Mouse (Mus musculus) myocyte (in vitro differentiated cells): ENCODE measurements at regions not wholly inside any gene's neighbourhood (a gene's known extent, or its start where the extent isn't known, plus 50 kb on each side); places are given as distances from the start of the nearest gene placed in this dataset.

ENCODE experiments used
- H3K27me3 ChIP-seq: one replicate; pipeline ENCODE4 v1.6.1; 2011; ENCODE audit not compliant: control insufficient read depth, insufficient read depth, insufficient read length
- H3K36me3 ChIP-seq: one replicate; pipeline ENCODE4 v1.6.1; 2011; ENCODE audit not compliant: control insufficient read depth, insufficient read depth
- H3K4me2 ChIP-seq: one replicate; pipeline ENCODE4 v1.6.1; 2011; ENCODE audit warnings: low read depth, control low read depth
- H3K4me3 ChIP-seq: one replicate; pipeline ENCODE4 v1.5.1; 2011; ENCODE audit warnings: mild to moderate bottlenecking, control low read depth, moderate library complexity
- H3K79me2 ChIP-seq: one replicate; pipeline ENCODE4 v1.6.1; 2011; ENCODE audit not compliant: control insufficient read depth, insufficient read depth
- H3ac ChIP-seq: one replicate; pipeline ENCODE4 v1.6.1; 2011; ENCODE audit not compliant: control insufficient read depth, insufficient read length
- CEBPB ChIP-seq: IDR thresholded peaks from 2 replicates; pipeline ENCODE4 v1.6.1; 2011; ENCODE audit warnings: mild to moderate bottlenecking, moderate library complexity; ENCODE audit not compliant: poor library complexity, insufficient read depth, severe bottlenecking
- E2F4 ChIP-seq: IDR thresholded peaks from one replicate; pipeline ENCODE4 v1.6.1; 2011; ENCODE audit warnings: mild to moderate bottlenecking, control low read depth, moderate library complexity; ENCODE audit not compliant: insufficient read depth
- MAX ChIP-seq: IDR thresholded peaks from one replicate; pipeline ENCODE4 v1.6.1; 2011; ENCODE audit warnings: low read depth, mild to moderate bottlenecking, control low read depth
- MYOD1 ChIP-seq, 3 experiments: IDR thresholded peaks; one replicate each; pipeline ENCODE4 v1.6.1; 2011; ENCODE audit warnings: control low read depth in 2 of 3, low read depth in 2 of 3, mild to moderate bottlenecking in 2 of 3, moderate library complexity in 1 of 3; ENCODE audit not compliant: insufficient read length in 2 of 3, control insufficient read depth in 1 of 3
- MYOG ChIP-seq, 3 experiments: IDR thresholded peaks; one replicate each; pipeline ENCODE4 v1.6.1; 2011; ENCODE audit warnings: control low read depth in 2 of 3, low read depth in 2 of 3, mild to moderate bottlenecking in 2 of 3; ENCODE audit not compliant: insufficient read length in 2 of 3, control insufficient read depth in 1 of 3, insufficient read depth in 1 of 3
- POLR2A ChIP-seq: IDR thresholded peaks from one replicate; pipeline ENCODE4 v1.6.1; 2011; ENCODE audit warnings: low read depth, mild to moderate bottlenecking, control low read depth, moderate library complexity; ENCODE audit not compliant: insufficient read length
- POLR2AphosphoS2 ChIP-seq: IDR thresholded peaks from one replicate; pipeline ENCODE4 v1.6.1; 2011; ENCODE audit warnings: low read depth, control low read depth; ENCODE audit not compliant: insufficient read length
- REST ChIP-seq: IDR thresholded peaks from one replicate; pipeline ENCODE4 v1.6.1; 2011; ENCODE audit warnings: mild to moderate bottlenecking, control low read depth, moderate library complexity; ENCODE audit not compliant: insufficient read depth, insufficient read length
- SRF ChIP-seq: IDR thresholded peaks from one replicate; pipeline ENCODE4 v1.6.1; 2011; ENCODE audit warnings: low read depth; ENCODE audit not compliant: control insufficient read depth, insufficient read length
- TCF12 ChIP-seq: IDR thresholded peaks from one replicate; pipeline ENCODE4 v1.6.1; 2011; ENCODE audit warnings: mild to moderate bottlenecking, control low read depth; ENCODE audit not compliant: poor library complexity, insufficient read depth, severe bottlenecking
- TCF3 ChIP-seq: IDR thresholded peaks from one replicate; pipeline ENCODE4 v1.6.1; 2011; ENCODE audit warnings: low read depth, control low read depth; ENCODE audit not compliant: insufficient read length
- USF1 ChIP-seq: IDR thresholded peaks from one replicate; pipeline ENCODE4 v1.6.1; 2011; ENCODE audit warnings: low read depth, mild to moderate bottlenecking, control low read depth, moderate library complexity

- H3K36me3 ChIP-seq = no peaks in the 10 kb centered on the region
- H3K4me3 ChIP-seq = no peak overlapping the region
- no peaks in the 10 kb centered on the region for H3K79me2 ChIP-seq
- peak overlapping the region; percentile 58 for H3K4me2 ChIP-seq
- H3ac ChIP-seq = no peak overlapping the region
- no peak for TF ChIP-seq POLR2A
- no peak for TF ChIP-seq TCF3
- no peak for TF ChIP-seq POLR2AphosphoS2
- TF ChIP-seq USF1 = no peak
- TF ChIP-seq E2F4 = no peak
- TF ChIP-seq CEBPB = no peak
- TF ChIP-seq MAX = peak; percentile 83
- TF ChIP-seq MYOD1 (IDR thresholded peaks at IDR 0.05; ENCODE audit: control insufficient read depth in 1 of 3, insufficient read length in 2 of 3, low read depth in 2 of 3) = peak in 1 of 3 experiments; percentile 54
- no peak for TF ChIP-seq REST
- no peak for TF ChIP-seq SRF
- no peaks in the 10 kb centered on the region for H3K27me3 ChIP-seq
Observed at GRCm38 (mm10) chr1:92712366-92712765, 63.7 kb upstream of the Otos start.

- no peaks in the 10 kb centered on the region for H3K36me3 ChIP-seq
- no peaks in the 10 kb centered on the region for H3K27me3 ChIP-seq
- TF ChIP-seq CEBPB = no peak
- TF ChIP-seq MYOG (IDR thresholded peaks at IDR 0.05; ENCODE audit: control insufficient read depth in 1 of 3, insufficient read depth in 1 of 3, insufficient read length in 2 of 3, low read depth in 2 of 3) = no peak
- TF ChIP-seq TCF12 = no peak
- no peak for TF ChIP-seq USF1
- no peak for TF ChIP-seq MAX
- TF ChIP-seq TCF3 = no peak
- TF ChIP-seq SRF = no peak
- no peak for TF ChIP-seq E2F4
- H3K79me2 ChIP-seq = no peaks in the 10 kb centered on the region
- no peak overlapping the region for H3K4me2 ChIP-seq
- no peak overlapping the region for H3K4me3 ChIP-seq
- H3ac ChIP-seq = no peak overlapping the region
Observed at GRCm38 (mm10) chr1:92710321-92710839, 61.7 kb upstream of the Otos start.

- Histone ChIP-seq H3K79me2 (no peaks in the 10 kb centered on the region), H3K4me2 (peak overlapping the region; percentile 35), H3K27me3 (no peaks in the 10 kb centered on the region), H3K4me3 (no peak overlapping the region), H3ac (no peak overlapping the region), H3K36me3 (no peaks in the 10 kb centered on the region)
- TF ChIP-seq TCF12 (no peak), CEBPB (no peak), MAX (no peak), TCF3 (no peak), SRF (no peak), USF1 (no peak), POLR2A (no peak), MYOD1 (IDR thresholded peaks at IDR 0.05; ENCODE audit: control insufficient read depth in 1 of 3, insufficient read length in 2 of 3, low read depth in 2 of 3) (no peak), MYOG (IDR thresholded peaks at IDR 0.05; ENCODE audit: control insufficient read depth in 1 of 3, insufficient read depth in 1 of 3, insufficient read length in 2 of 3, low read depth in 2 of 3) (no peak), E2F4 (no peak), POLR2AphosphoS2 (no peak), REST (no peak)
Observed at GRCm38 (mm10) chr1:92709190-92709850, 60.7 kb upstream of the Otos start.

DNA sequence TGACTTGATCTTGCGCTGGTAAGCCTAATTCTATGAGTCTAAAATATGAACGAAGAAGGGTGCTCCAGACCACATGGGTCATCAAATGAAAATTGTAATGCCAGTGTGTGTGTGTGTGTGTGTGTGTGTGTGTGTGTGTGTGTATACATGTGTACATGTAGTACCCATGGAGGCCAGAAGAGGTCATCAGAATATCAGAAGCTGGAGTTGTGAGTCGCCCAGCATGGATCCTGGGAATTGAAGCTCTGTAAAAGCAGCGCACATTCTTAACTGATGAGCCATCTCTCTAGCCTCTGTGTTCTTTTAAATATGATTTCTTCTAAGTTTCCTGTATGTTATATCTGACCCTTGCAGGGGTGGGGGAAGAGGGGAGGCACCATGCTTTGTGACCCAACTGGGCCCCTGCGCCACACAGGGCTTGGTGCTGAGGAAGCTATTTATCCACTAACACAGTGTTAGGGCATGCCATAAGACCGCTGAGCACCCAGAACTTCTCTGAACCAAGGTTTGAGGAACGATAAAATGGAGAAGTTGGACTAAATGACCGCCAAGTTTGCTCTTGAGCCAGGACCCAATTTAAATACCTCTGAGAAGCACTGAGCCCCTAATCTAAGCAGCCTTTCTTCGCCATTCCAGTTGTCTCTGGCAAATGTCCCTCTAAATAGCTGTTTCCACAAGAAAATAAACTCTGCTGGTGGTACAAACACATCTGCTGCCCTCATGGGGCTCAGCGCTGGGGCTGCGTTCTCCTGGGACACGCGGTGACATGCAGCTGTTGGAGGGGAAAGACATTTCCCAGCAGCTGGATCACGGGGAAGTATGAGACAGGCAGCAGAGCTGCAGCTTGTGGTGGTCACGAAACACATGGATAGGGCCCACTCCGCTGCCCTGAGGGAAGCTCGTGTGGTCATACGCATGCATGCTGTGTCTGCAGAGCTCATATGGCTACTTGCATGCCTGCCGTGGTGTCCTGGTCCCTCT, 59.6 kb upstream of the Otos start:
- H3K36me3 ChIP-seq = no peaks in the 10 kb centered on the region
- H3ac ChIP-seq = no peak overlapping the region
- H3K4me2 ChIP-seq = peak overlapping the region; percentile 43
- H3K4me3 ChIP-seq = no peak overlapping the region
- H3K79me2 ChIP-seq = no peaks in the 10 kb centered on the region
- TF ChIP-seq POLR2AphosphoS2 (no peak), CEBPB (no peak), MAX (no peak), POLR2A (no peak), MYOG (IDR thresholded peaks at IDR 0.05; ENCODE audit: control insufficient read depth in 1 of 3, insufficient read depth in 1 of 3, insufficient read length in 2 of 3, low read depth in 2 of 3) (peak in 2 of 3 experiments; percentile 93), MYOD1 (IDR thresholded peaks at IDR 0.05; ENCODE audit: control insufficient read depth in 1 of 3, insufficient read length in 2 of 3, low read depth in 2 of 3) (peak; percentile 29 to 100 (median 100)), TCF3 (peak; percentile 95), E2F4 (no peak), SRF (no peak), TCF12 (peak; percentile 95), REST (no peak), USF1 (no peak)
- H3K27me3 ChIP-seq = no peaks in the 10 kb centered on the region
